Mouse (Mus musculus) midbrain, embryonic 13.5 days (tissue): Measurements from ENCODE around the gene Timm8a1. TPM values are rescaled to one million over a fixed set of nuclear protein-coding genes. Genes with fewer than 3 reads are reported as not detected.
"Not testable (repeated sequence)": the region's sequence is repeated elsewhere in the genome, so short reads cannot be mapped to it uniquely, and the experiment has no call there.

Experiments used
- ATAC-seq: fragments of 200-750 bp; cut with Nextera tagmentation; 2 replicates; pipeline ENCODE4 v1.8.0; 2017; ENCODE audit warnings: mild to moderate bottlenecking, moderate TSS enrichment, moderate library complexity
- H3K27ac ChIP-seq: fragments of 300-500 bp; sonication (generic); 2 replicates; pipeline ENCODE4 v1.5.1; 2015; ENCODE audit warnings: inconsistent platforms, mild to moderate bottlenecking, moderate library complexity
- H3K27me3 ChIP-seq: fragments of 300-500 bp; sonication (generic); 2 replicates; pipeline ENCODE4 v1.6.1; 2015; ENCODE audit warnings: mild to moderate bottlenecking, inconsistent platforms
- H3K36me3 ChIP-seq: fragments of 300-500 bp; sonication (generic); 2 replicates; pipeline ENCODE4 v1.6.1; 2015; ENCODE audit warnings: mild to moderate bottlenecking, inconsistent platforms
- H3K4me1 ChIP-seq: fragments of 300-500 bp; sonication (generic); replicated peaks from 2 replicates; pipeline ENCODE4 v1.6.1; 2015; ENCODE audit warnings: inconsistent platforms
- H3K4me2 ChIP-seq: fragments of 300-500 bp; sonication (generic); replicated peaks from 2 replicates; pipeline ENCODE4 v1.6.1; 2015; ENCODE audit warnings: moderate library complexity, mild to moderate bottlenecking, inconsistent platforms
- H3K4me3 ChIP-seq: fragments of 300-500 bp; sonication (generic); replicated peaks from 2 replicates; pipeline ENCODE4 v1.5.1; 2015; ENCODE audit warnings: mild to moderate bottlenecking, inconsistent platforms
- H3K9ac ChIP-seq: fragments of 300-500 bp; sonication (generic); replicated peaks from 2 replicates; pipeline ENCODE4 v1.6.1; 2015; ENCODE audit warnings: mild to moderate bottlenecking, inconsistent platforms
- H3K9me3 ChIP-seq: fragments of 300-500 bp; sonication (generic); 2 replicates; pipeline ENCODE4 v1.6.1; 2016; ENCODE audit warnings: mild to moderate bottlenecking, inconsistent platforms
- WGBS: fragments of 180-500 bp; shearing (Covaris S2); methylation state at CpG from one replicate; pipeline ENCODE4 v1.1.7; 2015; 5-methylcytosine and 5-hydroxymethylcytosine counted together
- polyA plus RNA-seq: library from polyadenylated mRNA; unstranded; fragments of >200 nt; fragmentation: Nextera tagmentation; extraction: Ambion mirVana; gene quantifications from 2 replicates; pipeline ENCODE4 v1.2.1, GENCODE M21; 2015

The Timm8a1 gene
- polyA plus RNA-seq, 1 experiment from 2014 or later: 40.5 TPM

DNA sequence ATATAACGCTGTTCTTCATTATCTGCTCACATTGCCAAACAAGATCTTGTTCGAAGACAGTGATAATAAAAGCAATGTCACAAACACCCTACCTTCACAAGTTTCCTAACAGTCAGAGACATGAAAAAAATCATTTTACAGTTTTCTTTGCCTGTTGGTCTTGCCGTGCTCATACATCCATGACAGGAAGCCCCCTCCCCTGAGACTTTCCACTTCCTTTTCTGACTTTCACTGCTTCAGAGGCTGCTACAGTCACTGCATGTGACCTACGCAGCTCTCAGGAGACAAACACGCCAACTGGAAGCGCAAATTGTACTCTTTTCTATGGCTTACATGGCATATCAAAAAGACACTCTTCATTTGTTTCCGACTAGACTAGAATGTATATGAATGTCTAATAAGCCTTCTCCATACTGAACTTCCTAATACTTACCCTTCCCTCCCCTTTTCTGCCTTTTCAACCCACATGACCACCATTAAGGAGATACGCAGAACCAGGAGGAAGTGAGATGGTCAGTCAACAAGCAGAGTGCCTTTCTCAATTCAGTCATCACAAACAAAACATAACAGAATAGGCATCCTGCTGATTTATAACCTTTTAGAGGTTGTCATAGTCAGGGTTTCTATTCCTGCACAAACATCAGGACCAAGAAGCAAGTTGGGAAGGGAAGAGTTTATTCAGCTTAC, 25.0 kb upstream of the Timm8a1 start:
- no peak overlapping the region for H3K27ac ChIP-seq
- WGBS: 87% methylated on average over 8 of the region's 8 CpGs
- ATAC-seq: no peak
- H3K27me3 ChIP-seq: no peaks in the 10 kb centered on the region
- no peaks in the 10 kb centered on the region for H3K36me3 ChIP-seq
- no peak overlapping the region for H3K4me2 ChIP-seq
- no peaks in the 10 kb centered on the region for H3K4me1 ChIP-seq
- no peak overlapping the region for H3K9ac ChIP-seq
- no peaks in the 10 kb centered on the region for H3K9me3 ChIP-seq
- no peak overlapping the region for H3K4me3 ChIP-seq

DNA sequence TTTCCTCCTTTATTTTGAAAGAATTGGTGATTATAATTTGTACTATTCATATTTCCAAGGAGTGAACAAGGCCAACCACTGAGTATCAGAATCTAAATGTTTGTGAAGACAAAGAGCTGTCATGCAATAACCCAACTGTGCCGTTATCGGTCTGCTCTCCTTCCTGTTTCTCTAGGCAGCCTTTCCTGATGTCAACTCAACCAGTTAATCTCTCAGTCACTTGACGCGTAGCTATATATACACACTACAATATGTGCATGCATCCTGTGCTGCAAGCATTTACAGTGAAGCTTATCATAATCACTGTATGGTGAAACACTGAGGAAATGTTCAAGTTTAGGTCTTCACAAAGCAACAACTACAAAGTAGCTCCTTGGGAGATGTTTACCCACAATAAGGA, 22.7 kb upstream of the Timm8a1 start:
- 94% methylated on average over 4 of the region's 4 CpGs for WGBS
- no peaks in the 10 kb centered on the region for H3K9me3 ChIP-seq
- no peak overlapping the region for H3K9ac ChIP-seq

DNA sequence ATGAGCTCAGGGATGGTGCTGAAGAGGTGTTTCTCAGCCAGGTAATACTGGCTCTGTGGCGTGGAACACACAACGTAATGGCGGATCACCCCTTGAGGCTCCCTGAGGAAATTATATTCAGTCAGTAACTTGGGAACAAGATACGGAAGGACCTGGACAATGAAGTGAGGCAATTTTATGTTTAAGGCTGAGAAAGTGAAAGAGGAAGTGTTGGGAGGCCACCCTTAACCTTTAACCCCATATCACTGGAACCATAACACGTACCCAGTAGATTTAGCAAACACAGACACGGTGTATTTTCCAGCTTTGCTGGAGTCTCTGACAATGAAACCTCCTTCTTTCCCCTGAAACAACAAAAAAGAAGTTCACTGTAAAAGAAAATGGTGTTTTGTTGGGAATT, 12.8 kb upstream of the Timm8a1 start:
- Histone ChIP-seq H3K9me3 (no peaks in the 10 kb centered on the region), H3K4me3 (no peak overlapping the region), H3K27ac (no peak overlapping the region), H3K36me3 (no peaks in the 10 kb centered on the region), H3K4me1 (no peaks in the 10 kb centered on the region), H3K9ac (no peak overlapping the region), H3K27me3 (no peaks in the 10 kb centered on the region), H3K4me2 (no peak overlapping the region)
- no peak for ATAC-seq
- WGBS: 79% methylated on average over 6 of the region's 6 CpGs

More for the DNA sequence above, 22.7 kb upstream of the Timm8a1 start:
- Histone ChIP-seq H3K27me3 (no peaks in the 10 kb centered on the region), H3K4me1 (no peaks in the 10 kb centered on the region), H3K27ac (no peak overlapping the region), H3K36me3 (no peaks in the 10 kb centered on the region), H3K4me2 (no peak overlapping the region), H3K4me3 (no peak overlapping the region)
- no peak for ATAC-seq

DNA sequence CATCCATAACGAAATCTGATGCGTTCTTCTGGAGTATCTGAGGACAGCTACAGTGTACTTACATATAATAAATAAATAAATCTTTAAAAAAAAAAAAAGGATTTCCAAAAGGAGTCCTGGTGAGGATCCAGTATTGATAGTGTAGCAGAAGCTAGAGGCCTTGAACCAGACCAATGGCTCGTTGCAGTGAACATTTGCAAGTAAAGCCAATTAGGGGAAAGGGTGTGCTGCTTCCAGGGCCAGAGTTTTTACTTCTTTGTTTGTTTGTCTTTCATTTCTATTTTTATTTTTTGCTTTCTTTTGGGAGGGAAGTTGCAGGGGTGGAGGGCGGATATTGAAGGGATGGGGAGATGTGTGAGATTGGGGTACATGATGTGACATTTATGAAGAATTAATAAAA, 11.7 kb upstream of the Timm8a1 start:
- no peak overlapping the region for H3K9ac ChIP-seq
- no peak overlapping the region for H3K4me2 ChIP-seq
- no peak overlapping the region for H3K4me3 ChIP-seq
- no peak overlapping the region for H3K27ac ChIP-seq
- ATAC-seq: no peak
- 87% methylated on average over 4 of the region's 4 CpGs for WGBS
- H3K4me1 ChIP-seq: no peaks in the 10 kb centered on the region
- H3K9me3 ChIP-seq: no peaks in the 10 kb centered on the region
- H3K36me3 ChIP-seq: no peaks in the 10 kb centered on the region
- H3K27me3 ChIP-seq: no peaks in the 10 kb centered on the region

DNA sequence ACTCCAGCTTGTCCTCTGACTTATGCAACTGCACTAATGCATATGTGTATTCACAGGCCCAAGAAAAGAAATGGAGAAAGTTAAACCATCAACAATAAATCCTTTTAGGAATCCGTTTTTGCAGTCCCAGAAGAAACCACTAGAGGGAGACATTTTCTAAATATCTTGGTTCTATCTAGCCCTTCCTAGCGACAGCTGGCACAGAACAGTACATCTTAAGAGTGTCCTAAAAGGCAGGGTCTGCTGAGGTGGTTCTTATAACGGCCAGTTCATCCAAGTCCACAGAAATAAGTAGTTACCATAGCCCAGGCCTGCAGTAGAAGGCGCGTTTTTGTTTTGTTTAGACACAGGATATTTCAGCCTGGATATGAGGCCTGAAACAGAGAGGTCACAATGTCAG, 9.2 kb upstream of the Timm8a1 start:
- no peaks in the 10 kb centered on the region for H3K36me3 ChIP-seq
- H3K27me3 ChIP-seq: no peaks in the 10 kb centered on the region
- no peak overlapping the region for H3K27ac ChIP-seq
- WGBS: 16% methylated on average over 5 of the region's 5 CpGs
- H3K4me3 ChIP-seq: no peak overlapping the region
- no peak for ATAC-seq
- H3K4me2 ChIP-seq: no peak overlapping the region
- no peaks in the 10 kb centered on the region for H3K4me1 ChIP-seq
- H3K9me3 ChIP-seq: no peaks in the 10 kb centered on the region
- H3K9ac ChIP-seq: no peak overlapping the region

DNA sequence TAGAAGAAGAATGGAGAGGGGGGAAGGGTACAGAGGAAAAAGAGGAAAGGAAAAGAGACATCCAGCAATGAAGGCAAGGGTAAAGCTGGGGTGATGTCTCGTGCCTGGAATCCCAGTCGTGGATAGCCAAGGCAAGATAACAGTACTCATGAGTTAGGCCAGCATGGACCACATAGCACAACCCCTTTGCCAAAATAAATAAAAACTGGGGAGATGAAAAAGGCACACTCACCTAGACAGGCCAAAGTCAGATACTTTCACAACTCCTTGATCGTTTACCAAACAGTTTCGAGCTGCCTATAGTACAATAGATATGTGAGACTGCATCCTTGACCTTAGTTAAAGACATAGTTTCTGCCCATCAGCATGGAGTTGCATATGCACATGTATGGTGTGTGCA, 5.7 kb upstream of the Timm8a1 start:
- ATAC-seq: no peak
- no peaks in the 10 kb centered on the region for H3K27me3 ChIP-seq
- no peaks in the 10 kb centered on the region for H3K36me3 ChIP-seq
- H3K4me3 ChIP-seq: no peak overlapping the region
- WGBS: 94% methylated on average over 4 of the region's 4 CpGs
- H3K9ac ChIP-seq: no peak overlapping the region
- H3K4me2 ChIP-seq: no peak overlapping the region
- no peaks in the 10 kb centered on the region for H3K4me1 ChIP-seq
- no peaks in the 10 kb centered on the region for H3K9me3 ChIP-seq
- no peak overlapping the region for H3K27ac ChIP-seq

DNA sequence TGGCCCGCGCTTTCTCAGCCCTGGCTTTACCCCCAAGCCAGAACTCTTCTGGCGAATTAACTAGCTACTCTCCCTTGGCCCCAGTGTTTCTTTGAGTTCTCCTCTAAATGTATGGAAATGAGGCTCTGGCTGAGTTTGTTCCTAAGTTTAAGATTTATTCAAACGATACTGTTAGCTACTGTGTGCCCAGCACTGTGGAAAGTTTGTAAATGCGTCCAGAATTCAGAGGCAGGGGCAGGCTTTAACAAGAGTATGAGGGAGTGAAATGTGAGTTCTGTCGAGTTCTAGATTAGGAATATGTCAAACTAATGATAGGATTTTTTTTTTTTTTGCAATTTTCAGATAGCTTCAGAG, 267 bp upstream of the Timm8a1 start:
- Histone ChIP-seq H3K9me3 (no peaks in the 10 kb centered on the region), H3K27me3 (no peaks in the 10 kb centered on the region), H3K4me3 (peak overlapping the region; percentile 52), H3K4me1 (no peaks in the 10 kb centered on the region), H3K36me3 (no peaks in the 10 kb centered on the region), H3K27ac (no peak overlapping the region), H3K9ac (peak overlapping the region; percentile 51; the same call in 1 of the 2 replicates), H3K4me2 (peak overlapping the region; percentile 61)
- WGBS: 28% methylated on average over 6 of the region's 6 CpGs
- peak; percentile 43 for ATAC-seq

DNA sequence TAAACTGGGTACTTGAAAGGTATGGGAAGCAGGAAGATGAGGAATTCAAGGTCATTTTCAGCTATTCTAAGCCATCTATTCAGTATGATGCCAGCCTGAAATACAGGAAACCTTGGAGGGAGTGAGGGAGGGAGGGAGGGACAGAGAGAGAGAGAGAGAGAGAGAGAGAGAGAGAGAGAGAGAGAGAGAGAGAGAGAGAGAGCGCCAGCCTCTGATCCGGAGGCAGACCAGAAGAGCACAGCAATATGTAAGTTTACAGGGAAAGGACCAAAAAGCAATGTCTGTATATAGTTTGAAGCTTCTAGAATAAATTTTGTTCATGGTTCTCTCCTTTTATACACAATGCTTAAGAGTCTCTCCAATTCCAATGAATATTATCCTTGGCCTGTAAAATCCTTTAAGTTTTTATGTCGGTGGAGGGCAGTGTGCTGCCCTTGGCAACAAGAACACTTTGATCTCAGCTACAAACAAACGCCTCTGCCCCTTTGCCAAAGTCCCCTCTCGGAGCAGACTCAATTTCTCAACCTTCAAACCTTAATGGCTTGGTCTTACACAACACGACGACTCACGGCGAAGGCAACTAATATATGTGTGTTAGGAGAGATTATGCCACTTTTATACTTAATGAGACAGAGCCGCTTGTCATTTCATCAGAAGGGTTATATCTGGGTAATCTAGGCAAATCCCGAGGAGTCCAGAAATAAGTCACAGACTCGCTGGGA, 1.1 kb downstream of the Timm8a1 start:
- Histone ChIP-seq H3K4me2 (peak overlapping the region; percentile 61), H3K27me3 (no peaks in the 10 kb centered on the region), H3K4me3 (peak overlapping the region; percentile 52), H3K9me3 (no peaks in the 10 kb centered on the region), H3K4me1 (no peaks in the 10 kb centered on the region), H3K27ac (no peak overlapping the region), H3K9ac (peak overlapping the region; percentile 57), H3K36me3 (no peaks in the 10 kb centered on the region)
- 21% methylated on average over 12 of the region's 12 CpGs for WGBS
- 0 out of 2 replicates have a peak, but pooled peaks have one; percentile 7 for ATAC-seq

DNA sequence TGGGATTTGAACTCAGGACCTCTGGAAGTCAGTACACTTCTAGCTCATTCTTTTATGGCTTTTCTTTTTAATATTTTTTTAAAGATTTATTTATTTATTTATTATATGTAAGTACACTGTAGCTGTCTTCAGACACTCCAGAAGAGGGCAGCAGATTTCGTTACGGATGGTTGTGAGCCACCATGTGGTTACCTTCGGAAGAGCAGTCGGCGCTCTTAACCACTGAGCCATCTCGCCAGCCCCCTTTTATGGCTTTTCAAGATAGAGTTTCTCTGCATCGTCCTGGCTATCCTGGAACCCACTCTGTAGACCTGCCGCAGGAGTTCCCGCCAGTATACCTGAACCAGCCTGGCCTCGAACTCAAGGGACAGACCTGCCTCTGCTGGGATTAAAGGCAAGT, 1.9 kb downstream of the Timm8a1 start:
- not testable (repeated sequence) for H3K27me3 ChIP-seq, H3K4me1 ChIP-seq, H3K36me3 ChIP-seq, H3K4me3 ChIP-seq, ATAC-seq, H3K4me2 ChIP-seq, H3K9me3 ChIP-seq, H3K27ac ChIP-seq, H3K9ac ChIP-seq
- 88% methylated on average over 10 of the region's 10 CpGs for WGBS

DNA sequence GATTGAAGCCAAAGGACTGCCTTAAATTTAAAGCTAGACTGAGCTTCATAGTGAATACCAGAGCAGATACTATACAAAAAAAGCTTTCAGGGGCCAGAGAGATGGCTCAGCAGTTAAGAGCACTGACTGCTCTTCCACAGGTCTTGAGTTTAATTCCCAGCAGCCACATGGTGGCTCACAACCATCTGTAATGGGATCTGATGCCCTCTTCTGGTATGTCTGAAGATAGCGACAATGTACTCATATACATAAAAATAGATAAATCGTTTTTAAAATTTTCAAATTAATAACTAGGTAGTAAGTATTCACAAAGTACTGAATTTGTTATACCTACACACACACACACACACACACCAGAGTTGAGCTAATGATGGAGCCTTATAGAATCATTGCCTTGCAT, 8.3 kb downstream of the Timm8a1 start:
- Histone ChIP-seq H3K4me2 (no peak overlapping the region), H3K4me3 (no peak overlapping the region), H3K36me3 (no peaks in the 10 kb centered on the region), H3K9ac (no peak overlapping the region), H3K9me3 (no peaks in the 10 kb centered on the region), H3K27me3 (no peaks in the 10 kb centered on the region), H3K4me1 (no peaks in the 10 kb centered on the region), H3K27ac (no peak overlapping the region)
- 76% methylated on average over 2 of the region's 2 CpGs for WGBS
- ATAC-seq: no peak

DNA sequence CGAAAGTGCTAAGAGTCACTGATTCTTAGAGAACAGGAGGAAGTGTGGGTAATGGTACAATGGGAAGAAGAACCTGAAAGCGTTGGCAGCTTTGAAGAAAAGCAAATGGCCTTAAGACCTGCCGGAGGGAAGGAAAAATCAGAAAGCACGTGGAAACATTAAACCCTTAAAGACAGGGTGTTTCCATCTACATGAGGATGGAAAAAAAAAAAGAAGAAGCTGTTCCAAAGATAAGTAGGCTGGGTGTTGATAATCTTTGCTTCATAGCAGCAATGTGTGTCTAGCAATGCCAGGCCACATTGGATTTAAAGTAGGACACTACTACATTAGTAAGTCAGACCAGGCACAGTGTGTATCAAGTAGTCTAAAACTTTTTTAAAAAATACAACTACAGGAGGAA, 16.4 kb downstream of the Timm8a1 start:
- Histone ChIP-seq H3K4me2 (no peak overlapping the region), H3K9me3 (no peaks in the 10 kb centered on the region), H3K36me3 (no peaks in the 10 kb centered on the region), H3K4me3 (no peak overlapping the region), H3K9ac (no peak overlapping the region), H3K27me3 (no peaks in the 10 kb centered on the region), H3K27ac (no peak overlapping the region), H3K4me1 (no peaks in the 10 kb centered on the region)
- WGBS: 76% methylated on average over 4 of the region's 4 CpGs
- ATAC-seq: no peak

DNA sequence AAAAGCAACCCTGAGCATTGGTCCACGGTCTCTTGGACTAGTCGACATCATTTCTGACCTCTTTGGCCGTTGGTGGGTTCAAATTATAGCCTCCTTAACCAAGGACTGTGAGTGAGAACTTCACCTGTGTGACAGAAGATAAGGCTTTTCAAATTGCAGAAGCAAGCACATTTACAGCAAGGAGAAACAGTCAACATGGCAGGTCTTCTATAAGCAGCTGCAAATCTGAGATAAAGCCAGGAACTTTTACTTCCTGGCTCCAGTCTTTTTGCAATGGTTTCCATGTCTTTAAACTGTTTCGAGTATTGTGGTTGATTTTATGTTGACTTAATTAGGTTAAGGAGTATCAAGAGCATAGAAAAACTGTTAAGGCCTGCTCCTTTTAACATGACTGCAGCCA, 17.9 kb downstream of the Timm8a1 start:
- Histone ChIP-seq H3K27ac (no peak overlapping the region), H3K9ac (no peak overlapping the region), H3K9me3 (no peaks in the 10 kb centered on the region), H3K4me2 (no peak overlapping the region), H3K27me3 (no peaks in the 10 kb centered on the region), H3K4me1 (no peaks in the 10 kb centered on the region), H3K4me3 (no peak overlapping the region), H3K36me3 (no peaks in the 10 kb centered on the region)
- 75% methylated on average over 4 of the region's 4 CpGs for WGBS
- no peak for ATAC-seq

DNA sequence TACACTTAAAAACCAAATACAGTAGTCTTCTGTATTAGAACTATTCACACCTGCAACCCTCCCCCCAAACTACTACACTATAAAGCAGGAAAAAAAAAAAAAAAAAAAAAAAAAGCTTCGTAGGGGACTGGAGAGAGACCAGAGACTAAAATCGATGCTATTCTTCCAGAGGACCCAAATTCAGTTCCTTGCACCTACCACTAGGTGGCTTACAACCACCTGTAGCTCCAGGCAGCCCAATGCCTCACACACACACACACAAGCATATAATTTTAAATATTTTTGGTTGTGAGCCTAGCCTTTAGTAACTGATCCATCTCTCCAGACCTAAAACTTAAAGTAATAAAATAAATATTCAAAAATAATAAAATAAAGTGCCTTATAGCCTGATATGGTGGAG, 32.2 kb downstream of the Timm8a1 start:
- H3K4me2 ChIP-seq: no peak overlapping the region
- H3K36me3 ChIP-seq: no peaks in the 10 kb centered on the region
- no peak overlapping the region for H3K9ac ChIP-seq
- 40% methylated on average over 2 of the region's 2 CpGs for WGBS
- H3K27me3 ChIP-seq: no peaks in the 10 kb centered on the region
- ATAC-seq: no peak
- H3K27ac ChIP-seq: no peak overlapping the region
- H3K4me1 ChIP-seq: no peaks in the 10 kb centered on the region
- no peak overlapping the region for H3K4me3 ChIP-seq
- H3K9me3 ChIP-seq: no peaks in the 10 kb centered on the region
